Mouse (Mus musculus) right cerebral cortex, postnatal 4 days (tissue): ENCODE data around the gene Gpatch2.

Experiments used
- DNase-seq: peaks from one replicate; pipeline ENCODE4 v3.0.0-alpha.2; 2022

The Gpatch2 gene

DNA sequence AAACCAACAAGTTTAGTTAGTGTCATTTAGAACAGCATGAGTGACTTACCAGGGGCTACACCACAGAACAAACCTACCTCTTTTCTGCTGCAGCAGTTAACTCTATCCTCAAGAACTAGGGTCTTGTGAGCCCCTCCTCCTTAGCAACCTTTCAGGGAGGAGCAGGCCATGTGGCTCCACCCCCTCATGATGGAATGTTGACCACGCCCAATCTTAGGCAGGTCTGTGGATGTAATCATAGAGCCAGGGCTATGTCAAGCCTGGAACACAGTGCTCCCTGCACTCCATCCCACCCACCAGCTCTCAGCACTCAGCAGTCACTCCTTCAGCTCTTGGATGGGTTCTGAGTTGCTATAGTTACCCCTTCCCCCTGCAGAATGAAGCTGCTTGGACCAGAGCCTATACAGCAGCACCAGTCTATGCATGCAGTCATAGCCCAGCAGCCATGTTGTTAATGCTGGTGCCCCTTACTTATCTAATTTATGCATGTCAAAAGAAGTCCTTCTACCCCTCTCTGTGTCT lies 35.5 kb downstream of the Gpatch2 start:
- DNase-seq: no peak

DNA sequence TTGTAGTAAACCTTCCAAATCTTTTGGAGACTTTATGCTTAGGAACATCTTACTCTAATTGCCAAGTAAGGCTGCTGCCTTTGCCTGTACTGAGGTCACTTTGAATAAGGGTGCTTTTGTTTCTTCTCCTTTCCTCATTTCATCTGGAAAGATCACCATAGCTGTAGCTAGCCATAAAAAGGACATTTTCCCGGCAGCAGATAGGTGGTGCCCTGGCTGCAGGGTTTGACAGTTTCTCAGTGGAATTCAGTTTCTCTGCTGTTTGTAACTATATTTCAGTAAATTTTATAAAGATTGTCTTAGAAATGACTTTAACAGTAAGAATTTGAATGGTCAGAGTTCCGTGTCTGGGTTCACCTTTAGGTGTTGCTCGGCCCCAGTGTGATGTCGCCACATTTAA lies 43.4 kb downstream of the Gpatch2 start:
- DNase-seq: no peak

DNA sequence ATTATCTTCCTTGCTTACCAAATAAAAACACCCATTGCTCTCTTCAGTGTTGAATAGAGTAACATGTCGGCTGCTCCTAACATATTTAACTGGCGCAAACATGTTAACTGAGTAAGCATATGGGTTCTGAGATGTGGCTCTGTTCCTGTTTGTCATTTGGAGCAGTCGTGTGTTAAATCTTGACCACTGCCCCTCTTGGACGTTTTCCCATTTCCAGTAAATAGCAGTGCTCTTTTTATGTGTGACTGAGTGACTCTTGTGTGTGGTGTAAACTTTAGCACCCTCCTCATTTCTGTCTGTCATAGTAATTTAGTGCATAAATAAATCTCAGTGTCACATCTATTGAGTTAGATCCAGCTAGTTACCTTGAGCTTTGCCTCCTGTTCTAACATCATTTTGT lies 52.3 kb downstream of the Gpatch2 start:
- DNase-seq: no peak

DNA sequence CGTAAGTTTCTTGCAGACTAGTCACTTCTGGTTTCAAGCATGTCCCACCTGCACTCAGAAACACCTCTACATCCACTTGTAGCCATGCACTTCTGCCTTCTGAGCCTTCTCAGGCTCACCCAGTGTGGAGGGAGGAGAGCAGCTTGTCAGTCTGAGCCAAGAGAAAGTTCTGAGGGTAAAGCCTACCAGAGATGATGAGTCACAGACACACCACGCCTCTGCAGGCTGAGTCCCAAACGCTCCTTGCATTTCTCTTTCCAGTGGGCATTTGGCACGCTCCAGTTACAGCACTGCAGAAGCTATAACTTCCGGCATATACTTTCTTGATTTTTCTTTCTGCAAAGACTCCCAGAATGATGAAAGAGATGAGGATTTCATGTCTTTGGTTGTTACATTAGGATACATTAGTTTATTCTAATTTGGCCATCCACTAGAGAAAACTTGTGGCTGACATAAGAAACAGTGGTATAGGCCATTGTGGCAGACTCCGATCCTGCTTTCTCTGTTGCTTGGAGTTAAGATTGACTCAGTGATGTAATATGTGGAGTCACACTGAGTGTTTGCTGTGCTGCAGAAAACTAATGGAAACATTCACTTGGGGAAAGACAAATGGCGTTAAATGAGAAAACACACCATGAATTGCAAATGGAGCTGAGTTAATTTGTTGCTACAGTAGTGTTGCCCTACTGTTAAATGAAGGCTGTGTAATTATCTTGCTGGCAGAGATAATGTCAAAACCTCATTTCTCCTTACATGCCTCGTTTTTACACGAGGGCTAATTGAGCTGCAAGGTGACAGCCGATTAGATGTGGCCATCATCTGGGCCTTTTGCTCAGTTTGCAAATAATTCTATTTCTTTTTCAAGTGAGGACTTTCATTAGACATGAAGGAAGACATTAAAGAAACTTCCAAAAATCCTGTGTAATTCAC lies 55.3 kb downstream of the Gpatch2 start:
- DNase-seq: no peak

DNA sequence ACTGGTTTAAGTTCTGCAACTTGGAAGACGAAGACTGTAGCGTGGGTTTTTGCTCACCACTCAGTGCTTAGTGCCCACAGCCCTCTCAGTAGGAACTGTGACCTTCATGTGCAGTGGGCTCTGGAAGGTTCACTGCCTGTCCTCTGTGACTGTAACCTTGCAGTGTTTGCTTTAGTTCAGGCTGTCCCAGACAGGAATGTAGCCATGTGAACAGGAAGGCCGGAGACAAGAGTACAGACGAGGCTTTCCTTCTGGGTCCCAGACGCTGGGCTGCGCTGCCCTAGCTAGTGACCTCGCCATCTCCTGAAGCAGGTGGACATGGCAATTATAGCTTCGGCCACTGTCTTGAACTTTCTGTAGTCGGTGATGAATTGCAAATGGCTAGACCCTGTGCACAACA lies 62.0 kb downstream of the Gpatch2 start:
- DNase-seq: no peak

DNA sequence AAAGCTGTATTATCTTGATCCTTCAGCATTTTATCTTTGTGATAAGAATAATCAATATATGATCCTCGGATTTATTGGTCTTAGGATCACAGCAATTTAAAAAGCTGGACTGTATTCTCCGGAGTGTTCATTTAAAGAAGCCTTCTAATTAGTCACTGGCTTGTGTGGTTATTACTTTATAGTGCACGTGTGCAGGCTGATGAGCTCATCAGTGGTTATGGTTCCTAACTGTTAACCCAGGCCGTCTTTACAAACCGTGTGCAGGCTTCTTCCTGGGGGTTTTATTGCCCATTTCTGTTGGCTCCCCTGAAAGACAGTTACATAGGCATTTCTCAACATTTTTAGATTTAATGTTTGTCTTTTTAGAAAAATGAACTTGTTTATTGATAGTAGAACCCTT lies 63.2 kb downstream of the Gpatch2 start:
- no peak for DNase-seq

DNA sequence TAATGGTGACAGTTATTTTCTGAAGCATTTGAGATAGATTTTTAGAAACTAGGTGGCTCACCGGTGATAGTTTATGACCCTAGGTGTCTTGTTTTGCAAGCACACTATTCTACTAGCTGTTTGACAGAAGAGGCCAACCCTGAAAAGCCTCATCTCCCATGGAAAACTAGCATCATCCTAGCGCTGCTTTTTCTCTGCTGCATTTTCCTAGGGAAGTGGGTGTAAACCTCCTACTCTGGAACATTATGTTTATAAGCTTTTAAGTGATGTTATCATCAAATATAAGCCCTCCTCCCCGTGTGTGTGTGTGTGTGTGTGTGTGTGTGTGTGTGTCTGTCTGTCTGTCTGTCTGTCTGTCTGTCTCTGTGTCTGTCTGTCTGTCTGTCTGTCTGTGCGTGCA lies 64.5 kb downstream of the Gpatch2 start:
- no peak for DNase-seq

DNA sequence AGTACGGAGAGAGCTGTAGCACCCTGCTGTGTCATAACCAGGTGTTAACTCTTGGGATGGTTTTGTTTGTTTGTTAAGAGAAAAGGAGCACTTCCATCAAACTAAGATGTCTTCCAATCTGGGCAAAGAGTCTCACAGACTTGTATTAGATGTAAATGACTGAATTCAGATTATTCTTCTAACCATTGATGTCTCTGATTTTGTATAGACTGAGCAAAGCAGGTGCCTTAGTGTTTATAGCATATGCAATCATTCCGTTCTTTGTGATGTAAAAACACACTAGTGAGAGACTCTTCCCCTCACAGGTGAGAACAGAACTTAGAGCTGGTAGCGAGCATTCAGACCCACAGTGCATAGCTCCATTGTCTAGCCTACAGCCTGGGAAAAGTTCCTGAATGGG lies 67.0 kb downstream of the Gpatch2 start:
- DNase-seq: no peak

DNA sequence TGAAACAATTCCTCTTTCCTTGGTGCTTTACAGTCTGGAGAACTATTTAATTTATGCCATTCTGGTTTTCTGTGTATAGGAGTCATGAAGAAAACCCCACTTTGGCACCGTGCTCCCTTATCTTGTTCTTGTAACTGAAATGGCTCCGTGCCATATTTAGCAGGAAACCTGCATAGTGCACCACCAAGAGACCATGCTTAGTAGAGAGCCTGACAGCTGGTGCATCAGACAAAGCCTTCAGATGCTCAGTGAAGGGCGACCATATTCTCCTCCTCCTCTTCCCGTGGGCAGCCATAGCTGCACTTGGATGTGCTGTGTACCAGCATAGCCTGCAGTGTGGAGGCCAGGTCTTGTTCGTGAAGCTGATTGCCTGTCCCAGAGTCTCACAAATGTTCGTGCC lies 67.5 kb downstream of the Gpatch2 start:
- DNase-seq: no peak

DNA sequence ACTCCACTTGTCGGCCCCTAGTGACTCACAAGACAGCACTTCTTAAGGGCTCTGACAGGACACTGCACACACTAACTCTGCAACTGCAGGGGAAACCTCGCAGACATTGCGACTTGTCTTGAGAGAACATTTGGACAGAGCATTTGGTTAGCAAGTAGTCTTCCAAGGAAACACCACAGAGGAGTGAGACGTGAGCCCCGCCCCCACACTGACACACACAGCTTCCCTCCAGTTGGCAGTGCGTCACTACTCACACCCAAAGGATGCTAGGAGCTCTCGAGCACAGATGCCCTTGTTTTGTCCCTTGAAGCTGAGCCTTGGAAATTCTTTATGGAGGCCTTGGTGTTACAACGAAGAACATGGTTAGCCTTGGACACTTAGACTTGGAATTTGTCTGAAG lies 70.4 kb downstream of the Gpatch2 start:
- no peak for DNase-seq

DNA sequence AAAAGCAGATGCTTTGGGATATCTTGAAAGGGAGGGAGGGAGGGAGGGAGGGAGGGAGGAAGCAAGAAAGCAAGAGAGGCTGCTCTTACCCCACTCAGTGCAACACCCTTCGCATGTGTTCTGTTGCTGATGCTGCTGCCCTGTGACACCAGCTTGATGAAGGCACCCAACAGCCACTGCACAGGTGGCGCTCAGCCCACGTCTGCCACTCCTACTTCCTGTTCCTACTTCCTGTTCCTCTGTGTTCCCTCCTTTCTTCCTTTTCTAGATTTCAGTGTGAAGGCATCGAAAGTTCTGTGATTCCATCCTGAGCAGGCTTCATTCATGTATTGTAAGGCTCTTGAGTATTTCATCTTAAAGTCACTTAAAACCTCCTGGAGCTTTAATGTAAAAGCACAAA lies 71.1 kb downstream of the Gpatch2 start:
- DNase-seq: no peak

DNA sequence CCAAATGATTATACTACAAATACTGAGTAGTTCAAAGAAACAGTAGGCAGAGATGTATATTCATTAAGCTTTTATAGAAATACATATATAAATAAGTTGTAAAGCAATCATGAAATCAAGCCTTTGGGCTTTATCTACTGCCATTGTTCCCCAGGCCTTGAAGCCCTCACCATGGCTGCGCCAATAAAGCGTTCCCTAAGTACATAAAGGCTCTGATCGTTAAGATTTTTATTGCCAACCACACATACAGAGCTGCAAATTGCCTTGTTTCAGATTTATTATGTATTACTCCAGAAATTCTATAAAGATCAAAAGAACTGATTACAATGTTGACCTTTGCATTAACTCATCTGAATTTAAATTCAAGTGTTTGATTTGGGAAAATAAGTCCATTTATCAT lies 71.6 kb downstream of the Gpatch2 start:
- DNase-seq: no peak

DNA sequence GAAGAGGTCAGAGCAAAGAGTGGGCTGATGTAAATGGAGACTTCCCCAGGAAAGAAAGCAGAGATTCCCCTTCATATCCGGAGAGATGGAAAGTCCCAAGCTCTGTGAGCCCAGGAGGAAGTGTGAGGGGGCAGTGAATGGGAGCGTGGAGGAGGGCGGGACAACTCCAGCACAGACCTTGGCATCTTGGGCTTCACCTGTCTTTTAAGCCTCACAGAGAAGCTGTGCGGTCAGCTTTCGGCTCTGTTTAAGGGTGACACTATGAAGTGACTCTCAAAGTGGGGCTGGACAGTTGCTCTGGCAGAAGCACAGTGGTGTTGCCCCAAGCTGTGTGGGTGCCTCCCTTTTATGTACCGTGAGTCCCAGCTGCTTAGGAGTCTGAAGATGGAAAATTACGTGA lies 74.9 kb downstream of the Gpatch2 start:
- DNase-seq: no peak

DNA sequence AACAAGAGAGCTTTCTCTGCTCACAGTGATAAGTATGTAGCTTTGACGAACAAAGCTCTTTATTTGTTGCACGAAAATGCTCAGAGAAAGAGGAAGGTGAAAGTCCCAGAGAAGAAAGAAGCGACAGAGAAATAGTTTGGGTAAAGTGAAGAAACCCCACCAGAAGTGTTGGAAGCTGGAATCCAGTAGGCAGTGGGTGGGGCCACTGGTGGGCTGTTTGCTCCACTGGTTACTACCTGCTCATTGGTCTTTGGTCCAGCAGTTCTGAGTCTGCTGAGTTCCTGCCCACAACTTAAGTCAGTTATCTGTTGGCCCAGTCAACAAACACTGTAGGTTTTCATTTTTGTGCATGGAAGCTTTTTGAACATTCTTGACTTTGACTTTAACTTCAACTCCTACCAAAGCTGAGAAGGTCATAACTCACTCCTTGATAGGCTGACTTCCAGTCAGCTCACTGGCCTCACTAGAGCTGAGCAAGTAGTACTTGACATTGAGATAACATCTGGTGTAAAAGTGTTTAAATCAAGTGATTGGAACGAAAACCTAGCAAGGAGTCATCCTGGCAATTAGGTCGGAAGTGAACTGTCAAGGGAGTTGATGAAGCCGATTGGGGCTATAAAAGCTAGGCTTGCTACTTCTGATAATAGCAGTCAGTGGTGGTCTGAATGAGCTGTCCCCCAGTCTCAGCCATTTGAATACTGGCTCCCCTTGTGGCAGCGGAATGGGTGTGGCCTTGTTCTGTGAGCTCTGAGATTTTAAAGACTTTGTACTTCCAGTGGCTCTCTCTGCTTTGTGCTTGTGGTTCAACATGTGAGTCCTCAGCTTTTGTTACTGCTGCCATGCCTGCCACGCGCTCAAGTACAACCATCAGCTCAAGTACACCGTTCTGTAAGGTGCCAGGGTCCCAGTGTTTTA lies 76.4 kb downstream of the Gpatch2 start:
- DNase-seq: no peak

DNA sequence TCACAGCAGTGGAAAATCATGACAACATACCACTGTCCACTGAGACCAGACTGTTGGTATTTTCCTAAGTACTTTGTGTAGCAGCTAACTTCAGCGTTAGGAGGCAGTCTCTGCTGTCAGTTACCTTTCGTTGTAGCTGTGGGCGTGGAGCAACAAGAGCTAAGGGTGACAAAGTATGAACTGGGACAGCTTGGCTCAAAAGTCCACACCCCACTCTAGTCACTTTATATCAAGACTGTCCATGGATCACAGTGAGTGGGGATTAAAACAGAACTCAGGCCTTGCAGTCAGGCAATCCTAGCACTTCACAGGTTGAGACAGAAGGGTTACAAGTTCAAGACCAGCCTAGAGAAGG lies 77.1 kb downstream of the Gpatch2 start:
- DNase-seq: no peak

DNA sequence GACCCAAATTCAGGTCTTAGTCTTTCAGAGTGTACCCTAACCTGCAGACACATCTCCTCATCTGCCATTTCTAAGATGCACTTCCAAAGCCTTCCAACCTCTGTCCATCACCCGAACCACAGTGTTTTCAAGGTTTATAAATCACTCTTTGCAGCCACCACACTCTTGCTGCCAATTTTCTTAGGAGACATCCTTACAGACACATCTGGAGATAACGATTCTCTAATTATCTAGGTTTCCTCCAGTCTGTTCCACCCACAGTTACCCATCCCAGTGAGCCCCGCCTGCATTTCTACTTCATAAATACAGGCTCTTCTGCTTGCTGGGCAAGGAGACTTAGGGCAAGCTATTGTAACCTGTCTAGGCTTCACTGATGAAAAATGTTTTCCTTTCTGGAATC lies 77.9 kb downstream of the Gpatch2 start:
- no peak for DNase-seq

DNA sequence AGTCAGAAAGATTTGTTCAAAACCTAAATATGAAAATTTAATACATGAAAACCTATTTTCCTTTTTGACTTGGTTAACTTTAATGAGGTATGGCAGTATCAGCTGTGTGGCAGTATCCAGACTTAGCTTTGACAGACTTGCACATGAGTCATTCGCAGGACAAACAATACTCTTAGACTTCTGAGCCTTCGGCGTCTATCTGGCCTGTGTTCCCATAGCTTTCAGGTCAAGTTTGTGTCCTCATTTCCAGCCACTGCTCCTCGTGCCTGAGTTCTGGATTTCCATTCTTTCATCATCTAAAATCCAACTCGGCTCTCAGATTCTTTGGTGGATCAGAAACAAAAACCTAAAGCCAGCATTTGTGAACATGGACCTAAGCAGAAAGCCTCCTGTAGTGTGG lies 79.2 kb downstream of the Gpatch2 start:
- no peak for DNase-seq

DNA sequence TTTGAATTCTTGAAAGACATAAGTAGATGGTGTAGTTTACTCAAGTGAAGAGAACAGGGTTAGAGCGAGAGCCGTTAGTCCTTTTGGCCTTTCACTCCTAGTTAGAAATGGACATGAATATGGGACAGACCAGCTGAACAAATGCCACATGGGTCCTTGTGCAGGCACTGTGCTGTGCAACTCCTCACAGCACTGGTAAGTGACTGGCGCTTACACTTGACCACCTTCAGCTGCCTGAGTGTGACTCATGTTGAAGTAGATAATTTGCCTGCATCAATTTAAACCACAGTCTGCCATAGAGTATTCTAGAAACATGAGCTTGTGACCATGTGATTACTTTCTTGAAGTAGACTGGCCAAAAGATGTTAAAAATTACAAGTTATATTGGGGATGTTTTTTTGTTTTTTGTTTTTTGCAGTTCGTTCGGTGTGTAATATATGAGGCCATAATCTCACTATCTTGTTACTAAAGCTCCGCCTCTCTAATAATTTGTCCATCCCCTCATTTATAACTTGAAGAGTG lies 79.8 kb downstream of the Gpatch2 start:
- no peak for DNase-seq

DNA sequence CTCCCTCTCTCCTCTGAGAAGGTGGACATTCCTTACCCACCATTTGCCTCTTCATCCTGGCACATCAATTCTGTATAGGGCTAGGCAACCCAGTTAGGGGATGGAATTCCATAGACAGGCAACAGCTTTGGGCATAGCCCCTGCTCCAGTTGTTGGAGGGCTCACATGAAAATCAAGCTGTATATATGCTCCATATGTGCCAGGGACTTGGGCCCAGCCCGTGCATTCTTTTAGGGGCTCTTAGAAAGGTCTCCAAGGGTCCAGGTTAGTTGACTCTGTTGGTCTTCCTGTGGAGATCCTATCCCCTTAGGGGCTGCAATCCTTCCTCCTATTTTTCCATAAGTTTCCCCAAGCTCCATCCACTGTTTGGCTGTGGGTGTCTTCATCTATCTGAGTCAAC lies 80.4 kb downstream of the Gpatch2 start:
- DNase-seq: no peak

DNA sequence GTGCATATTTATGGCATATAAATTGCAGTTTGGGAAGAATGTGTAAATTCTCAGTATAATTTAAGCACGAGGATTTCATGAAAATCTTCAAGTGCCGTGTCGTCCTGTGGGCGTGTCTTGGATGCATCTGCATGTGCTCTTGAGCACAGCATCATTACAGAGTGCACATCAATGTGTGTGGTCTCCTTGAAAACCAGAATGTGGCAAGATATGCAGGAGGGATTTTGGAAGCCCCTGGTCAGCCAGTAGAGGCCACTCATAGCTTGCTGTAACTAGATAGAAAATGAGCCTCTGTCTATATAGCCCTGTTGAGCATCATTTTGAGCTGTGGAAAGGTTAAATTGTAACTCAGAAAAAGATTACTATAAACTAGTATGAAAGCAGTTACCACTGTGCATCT lies 83.9 kb downstream of the Gpatch2 start:
- DNase-seq: no peak

DNA sequence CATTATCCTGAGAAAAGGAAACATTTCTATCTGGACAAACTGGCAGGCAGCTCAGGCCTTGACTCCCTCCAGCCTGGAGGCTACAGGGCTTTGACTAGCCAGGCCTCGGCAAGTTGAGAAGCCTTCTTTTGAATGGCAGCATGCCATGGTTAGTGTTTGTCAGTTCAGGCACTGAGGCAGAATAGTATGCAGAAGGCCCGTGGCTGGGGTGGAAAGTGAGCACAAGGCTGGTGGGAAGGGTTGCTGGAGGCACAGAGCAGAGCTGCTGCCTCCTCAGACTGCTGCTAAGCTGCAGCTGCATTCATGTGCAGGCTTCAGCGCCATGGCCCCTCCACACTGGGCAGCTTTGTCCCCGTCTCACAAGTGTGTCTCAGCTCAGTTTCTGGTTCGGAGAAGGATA lies 85.3 kb downstream of the Gpatch2 start:
- DNase-seq: no peak

DNA sequence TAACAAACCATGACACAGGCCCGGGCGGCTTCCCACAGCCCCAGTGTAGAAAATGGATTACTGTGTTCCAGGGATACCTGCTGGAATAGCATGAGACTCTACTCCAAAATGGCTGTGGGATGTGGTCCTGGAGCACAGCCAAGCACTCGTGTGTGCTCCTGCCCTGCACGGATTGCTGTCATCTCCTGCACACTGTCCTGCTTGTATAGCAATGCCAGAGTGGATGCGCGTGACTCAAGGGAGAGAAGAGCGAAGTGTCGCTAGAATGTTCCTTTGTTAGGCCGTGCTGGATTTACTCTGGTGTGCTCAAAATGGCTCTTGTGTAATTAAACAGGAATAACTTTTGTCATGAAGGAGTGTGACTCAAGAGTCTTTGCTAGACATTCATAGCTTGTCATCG lies 87.9 kb downstream of the Gpatch2 start:
- no peak for DNase-seq

DNA sequence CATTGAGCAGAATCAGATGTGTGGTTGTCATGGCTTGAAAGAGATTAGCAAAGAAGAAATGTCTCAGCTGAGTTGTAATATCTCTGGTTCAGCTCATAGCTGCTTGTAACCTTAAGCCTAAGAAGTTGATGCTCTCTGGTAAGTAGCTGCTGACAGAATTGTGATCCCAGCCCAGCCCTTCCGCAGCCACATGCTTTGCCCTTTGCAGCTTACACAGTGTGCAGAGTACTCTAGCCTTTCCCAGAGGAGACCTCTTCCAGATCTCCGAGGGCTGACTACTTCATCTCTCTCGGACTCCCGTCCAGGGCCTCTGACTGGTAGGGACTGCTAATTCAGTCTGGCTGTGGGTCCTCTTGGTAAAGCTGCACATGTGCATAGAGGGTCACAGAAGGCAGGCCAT lies 92.0 kb downstream of the Gpatch2 start:
- DNase-seq: no peak

DNA sequence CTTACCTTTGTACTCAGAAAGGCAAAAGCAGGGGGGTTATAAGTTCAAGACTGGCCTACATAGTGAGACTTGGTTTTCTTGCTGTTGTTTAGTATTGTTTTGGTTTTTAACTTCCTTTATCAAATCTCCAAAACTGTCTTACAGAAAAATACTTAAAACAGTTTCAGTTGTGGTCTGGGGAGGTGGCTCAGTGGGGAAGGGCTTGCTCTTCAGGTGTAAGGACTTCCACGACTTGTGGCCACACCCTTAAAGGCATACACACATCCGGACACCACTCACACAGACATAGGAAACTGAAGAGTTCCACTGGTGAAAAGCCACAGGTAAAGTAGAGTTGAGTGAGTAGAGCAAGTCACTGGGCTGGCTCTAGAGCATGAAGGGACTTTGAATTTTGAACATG lies 93.2 kb downstream of the Gpatch2 start:
- DNase-seq: no peak
